Mouse (Mus musculus): ENCODE measurements around the gene Med8. TPM values are rescaled to one million over a fixed set of nuclear protein-coding genes. Genes with fewer than 3 reads are reported as not detected.

Med8 gene
- polyA plus RNA-seq, 1 experiment: 77.2 TPM

DNA sequence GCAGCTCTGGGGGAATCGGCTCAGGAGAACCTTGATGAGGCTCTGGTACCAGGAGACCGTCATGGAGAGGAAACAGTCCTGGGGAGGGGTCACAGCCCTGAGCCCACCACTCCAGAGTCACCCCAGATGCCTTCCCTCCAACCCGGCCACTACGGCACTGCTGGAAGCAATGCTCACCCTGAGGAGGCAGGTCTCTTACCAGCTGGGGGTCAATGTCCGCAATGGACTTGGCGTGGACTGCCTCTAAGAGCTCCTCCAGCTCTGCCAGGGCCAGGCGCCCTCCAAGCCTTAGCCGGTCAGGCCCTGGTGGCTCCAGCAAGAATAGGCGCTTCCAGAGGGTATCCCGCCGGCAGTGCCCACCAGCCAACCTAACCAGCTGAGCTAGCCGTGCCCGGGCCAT lies 44.5 kb upstream of the Med8 start:
- Histone ChIP-seq H3K4me3 (ENCODE audit: insufficient read depth, poor library complexity, severe bottlenecking) (no peak overlapping the region), H3K79me2 (ENCODE audit: control insufficient read depth, insufficient read depth) (no peaks in the 10 kb centered on the region), H3K79me3 (ENCODE audit: low read depth) (no peaks in the 10 kb centered on the region), H3K36me3 (ENCODE audit: control insufficient read depth, insufficient read depth) (peaks cover 31% of the 10 kb centered on the region), H3K27me3 (ENCODE audit: control insufficient read depth, insufficient read depth, insufficient read length) (no peaks in the 10 kb centered on the region), H3ac (ENCODE audit: control insufficient read depth, insufficient read length, low read depth) (no peak overlapping the region)
- TF ChIP-seq CEBPB (IDR thresholded peaks at IDR 0.05; ENCODE audit: low read depth) (no peak), MYOD1 (IDR thresholded peaks at IDR 0.05; ENCODE audit: control insufficient read depth, insufficient read length, low read depth) (no peak), FOSL1 (IDR thresholded peaks at IDR 0.05; ENCODE audit: insufficient read depth, low read length, poor library complexity, severe bottlenecking) (no peak)

DNA sequence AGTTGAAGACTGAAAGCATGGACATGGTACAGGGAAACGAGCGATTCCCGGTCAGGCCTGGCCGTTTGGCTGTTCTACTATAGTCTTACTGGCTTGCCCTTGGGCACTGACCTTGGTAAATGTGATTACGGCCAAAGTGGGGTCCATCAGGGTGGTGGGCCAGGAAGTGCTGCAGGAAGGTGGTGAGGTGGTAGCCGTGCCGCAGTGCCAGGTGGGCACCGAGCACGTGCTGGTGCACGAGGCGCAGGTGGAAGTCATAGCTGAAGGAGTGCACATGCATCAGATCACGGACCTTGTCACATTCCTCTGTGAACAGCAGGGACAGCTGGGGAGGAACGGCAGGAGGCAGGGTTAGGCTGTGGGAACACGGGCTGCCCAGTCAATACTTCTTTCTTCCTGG lies 43.1 kb upstream of the Med8 start:
- Histone ChIP-seq H3K79me3 (ENCODE audit: low read depth) (no peaks in the 10 kb centered on the region), H3ac (ENCODE audit: control insufficient read depth, insufficient read length, low read depth) (no peak overlapping the region), H3K79me2 (ENCODE audit: control insufficient read depth, insufficient read depth) (no peaks in the 10 kb centered on the region), H3K4me3 (ENCODE audit: insufficient read depth, poor library complexity, severe bottlenecking) (no peak overlapping the region), H3K27me3 (ENCODE audit: control insufficient read depth, insufficient read depth, insufficient read length) (no peaks in the 10 kb centered on the region), H3K36me3 (ENCODE audit: control insufficient read depth, insufficient read depth) (peaks cover 32% of the 10 kb centered on the region)
- TF ChIP-seq CEBPB (IDR thresholded peaks at IDR 0.05; ENCODE audit: low read depth) (no peak), CTCF (IDR thresholded peaks at IDR 0.05; ENCODE audit: control insufficient read depth, insufficient read depth, insufficient read length) (no peak), MYOD1 (IDR thresholded peaks at IDR 0.05; ENCODE audit: control insufficient read depth, insufficient read length, low read depth) (no peak), MAX (IDR thresholded peaks at IDR 0.05) (no peak), USF1 (IDR thresholded peaks at IDR 0.05; ENCODE audit: low read depth) (no peak), FOSL1 (IDR thresholded peaks at IDR 0.05; ENCODE audit: insufficient read depth, low read length, poor library complexity, severe bottlenecking) (no peak), MYOG (IDR thresholded peaks at IDR 0.05; ENCODE audit: control insufficient read depth, extremely low read depth, insufficient read length) (no peak)

DNA sequence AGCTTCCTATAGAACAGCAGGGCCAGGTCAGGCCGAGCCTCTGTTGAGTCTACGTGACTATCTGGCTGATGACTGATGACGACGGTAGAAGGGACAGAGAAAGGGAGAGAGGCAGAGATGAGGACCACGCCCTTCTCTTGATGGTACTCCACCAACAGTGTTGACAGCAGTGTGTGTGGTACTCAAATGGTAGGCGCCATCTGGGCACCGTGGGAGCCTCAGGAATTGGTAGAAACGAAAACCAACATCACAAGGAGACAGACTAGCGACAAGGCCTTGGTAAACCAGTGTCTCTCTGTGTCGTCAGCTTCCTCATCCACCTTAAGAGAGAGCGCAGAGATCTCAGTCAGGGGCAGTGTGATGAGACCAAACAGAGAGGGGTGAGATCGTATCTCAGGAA lies 41.6 kb upstream of the Med8 start:
- H3ac ChIP-seq (ENCODE audit: control insufficient read depth, insufficient read length, low read depth): no peak overlapping the region
- no peaks in the 10 kb centered on the region for H3K79me3 ChIP-seq (ENCODE audit: low read depth)
- TF ChIP-seq MYOG (IDR thresholded peaks at IDR 0.05; ENCODE audit: control insufficient read depth, extremely low read depth, insufficient read length) (no peak), CTCF (IDR thresholded peaks at IDR 0.05; ENCODE audit: control insufficient read depth, insufficient read depth, insufficient read length) (no peak), FOSL1 (IDR thresholded peaks at IDR 0.05; ENCODE audit: insufficient read depth, low read length, poor library complexity, severe bottlenecking) (no peak), MAX (IDR thresholded peaks at IDR 0.05) (no peak), MYOD1 (IDR thresholded peaks at IDR 0.05; ENCODE audit: control insufficient read depth, insufficient read length, low read depth) (no peak), USF1 (IDR thresholded peaks at IDR 0.05; ENCODE audit: low read depth) (no peak), CEBPB (IDR thresholded peaks at IDR 0.05; ENCODE audit: low read depth) (no peak)
- H3K79me2 ChIP-seq (ENCODE audit: control insufficient read depth, insufficient read depth): no peaks in the 10 kb centered on the region
- peaks cover 39% of the 10 kb centered on the region for H3K36me3 ChIP-seq (ENCODE audit: control insufficient read depth, insufficient read depth)
- no peak overlapping the region for H3K4me3 ChIP-seq (ENCODE audit: insufficient read depth, poor library complexity, severe bottlenecking)
- H3K27me3 ChIP-seq (ENCODE audit: control insufficient read depth, insufficient read depth, insufficient read length): no peaks in the 10 kb centered on the region

DNA sequence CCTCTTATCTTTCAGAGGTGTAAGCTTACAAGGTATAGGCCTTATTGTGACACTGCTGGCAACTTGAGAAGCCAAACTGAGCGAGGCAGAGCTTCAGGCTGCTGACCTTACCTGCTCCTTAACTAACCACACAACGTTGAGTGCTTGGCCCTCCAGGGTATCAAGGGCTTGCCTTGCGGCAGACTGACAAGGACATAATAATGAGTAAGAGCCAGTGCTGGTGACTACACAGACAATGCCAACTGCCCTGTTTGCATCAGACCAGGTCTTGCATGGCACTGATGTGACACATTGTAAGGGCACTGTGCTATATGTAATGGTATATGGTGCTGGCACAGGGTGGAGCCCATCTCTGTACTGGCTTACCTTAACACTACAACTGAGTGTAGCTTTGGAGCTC lies 40.5 kb upstream of the Med8 start:
- peaks cover 50% of the 10 kb centered on the region for H3K36me3 ChIP-seq (ENCODE audit: control insufficient read depth, insufficient read depth)
- no peak overlapping the region for H3K4me3 ChIP-seq (ENCODE audit: insufficient read depth, poor library complexity, severe bottlenecking)
- TF ChIP-seq CTCF (IDR thresholded peaks at IDR 0.05; ENCODE audit: control insufficient read depth, insufficient read depth, insufficient read length): no peak
- no peak for TF ChIP-seq USF1 (IDR thresholded peaks at IDR 0.05; ENCODE audit: low read depth)
- no peak for TF ChIP-seq CEBPB (IDR thresholded peaks at IDR 0.05; ENCODE audit: low read depth)
- TF ChIP-seq FOSL1 (IDR thresholded peaks at IDR 0.05; ENCODE audit: insufficient read depth, low read length, poor library complexity, severe bottlenecking): no peak
- no peaks in the 10 kb centered on the region for H3K27me3 ChIP-seq (ENCODE audit: control insufficient read depth, insufficient read depth, insufficient read length)
- no peaks in the 10 kb centered on the region for H3K79me3 ChIP-seq (ENCODE audit: low read depth)
- H3K79me2 ChIP-seq (ENCODE audit: control insufficient read depth, insufficient read depth): no peaks in the 10 kb centered on the region
- H3ac ChIP-seq (ENCODE audit: control insufficient read depth, insufficient read length, low read depth): no peak overlapping the region

DNA sequence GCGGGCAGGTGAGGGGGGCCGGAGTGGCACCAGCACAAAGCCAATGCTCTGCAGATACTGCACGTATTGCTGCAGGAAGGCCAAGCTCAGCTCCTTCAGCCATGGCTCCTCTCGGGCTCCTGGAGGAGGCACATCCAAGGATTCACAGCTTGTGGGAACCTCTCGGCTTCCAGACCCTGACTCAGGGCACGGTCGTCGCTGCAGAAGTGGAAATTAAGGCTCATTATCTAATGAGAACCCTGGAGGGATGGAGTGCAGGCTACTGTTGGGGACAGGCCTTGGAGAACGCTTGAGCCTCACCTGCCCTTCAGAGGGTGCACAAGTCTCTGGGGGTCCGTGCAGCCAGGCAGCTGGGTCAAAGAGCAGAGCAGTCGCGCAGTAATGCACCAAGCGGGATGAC lies 37.3 kb upstream of the Med8 start:
- TF ChIP-seq FOSL1 (IDR thresholded peaks at IDR 0.05; ENCODE audit: insufficient read depth, low read length, poor library complexity, severe bottlenecking): no peak
- no peak for TF ChIP-seq USF1 (IDR thresholded peaks at IDR 0.05; ENCODE audit: low read depth)
- TF ChIP-seq MYOD1 (IDR thresholded peaks at IDR 0.05; ENCODE audit: control insufficient read depth, insufficient read length, low read depth): no peak
- TF ChIP-seq CTCF (IDR thresholded peaks at IDR 0.05; ENCODE audit: control insufficient read depth, insufficient read depth, insufficient read length): no peak
- TF ChIP-seq CEBPB (IDR thresholded peaks at IDR 0.05; ENCODE audit: low read depth): no peak
- no peak for TF ChIP-seq MAX (IDR thresholded peaks at IDR 0.05)
- TF ChIP-seq MYOG (IDR thresholded peaks at IDR 0.05; ENCODE audit: control insufficient read depth, extremely low read depth, insufficient read length): no peak
- H3K27me3 ChIP-seq (ENCODE audit: control insufficient read depth, insufficient read depth, insufficient read length): no peaks in the 10 kb centered on the region
- H3K36me3 ChIP-seq (ENCODE audit: control insufficient read depth, insufficient read depth): peaks cover 60% of the 10 kb centered on the region
- no peaks in the 10 kb centered on the region for H3K79me2 ChIP-seq (ENCODE audit: control insufficient read depth, insufficient read depth)
- no peak overlapping the region for H3K4me3 ChIP-seq (ENCODE audit: insufficient read depth, poor library complexity, severe bottlenecking)
- H3ac ChIP-seq (ENCODE audit: control insufficient read depth, insufficient read length, low read depth): no peak overlapping the region
- no peaks in the 10 kb centered on the region for H3K79me3 ChIP-seq (ENCODE audit: low read depth)

DNA sequence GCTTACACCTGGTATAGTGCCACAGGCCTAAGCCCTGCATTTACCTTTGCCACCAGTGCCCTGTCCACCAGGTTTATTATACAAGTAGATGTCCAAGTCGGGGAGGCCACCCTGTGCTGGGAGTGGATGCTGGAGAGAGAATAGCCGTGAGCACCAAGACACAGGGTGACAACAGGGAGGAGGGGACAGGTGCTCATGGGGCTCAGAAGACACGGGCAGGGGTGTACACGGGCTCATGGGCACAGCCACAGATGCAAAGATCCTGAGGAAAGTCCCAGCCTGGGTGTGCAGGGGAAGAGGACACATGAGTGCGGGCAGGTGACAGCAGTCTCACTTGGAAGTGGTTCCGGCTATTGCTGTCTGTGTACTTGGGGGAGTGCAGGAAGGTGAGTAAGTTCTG lies 33.1 kb upstream of the Med8 start:
- H3K79me3 ChIP-seq (ENCODE audit: low read depth): no peaks in the 10 kb centered on the region
- no peak overlapping the region for H3ac ChIP-seq (ENCODE audit: control insufficient read depth, insufficient read length, low read depth)
- TF ChIP-seq MAX (IDR thresholded peaks at IDR 0.05): no peak
- no peak for TF ChIP-seq MYOD1 (IDR thresholded peaks at IDR 0.05; ENCODE audit: control insufficient read depth, insufficient read length, low read depth)
- no peak for TF ChIP-seq MYOG (IDR thresholded peaks at IDR 0.05; ENCODE audit: control insufficient read depth, extremely low read depth, insufficient read length)
- TF ChIP-seq CTCF (IDR thresholded peaks at IDR 0.05; ENCODE audit: control insufficient read depth, insufficient read depth, insufficient read length): no peak
- TF ChIP-seq USF1 (IDR thresholded peaks at IDR 0.05; ENCODE audit: low read depth): no peak
- no peak for TF ChIP-seq FOSL1 (IDR thresholded peaks at IDR 0.05; ENCODE audit: insufficient read depth, low read length, poor library complexity, severe bottlenecking)
- no peak for TF ChIP-seq CEBPB (IDR thresholded peaks at IDR 0.05; ENCODE audit: low read depth)
- H3K4me3 ChIP-seq (ENCODE audit: insufficient read depth, poor library complexity, severe bottlenecking): no peak overlapping the region
- H3K27me3 ChIP-seq (ENCODE audit: control insufficient read depth, insufficient read depth, insufficient read length): no peaks in the 10 kb centered on the region
- peaks cover 55% of the 10 kb centered on the region for H3K36me3 ChIP-seq (ENCODE audit: control insufficient read depth, insufficient read depth)
- no peaks in the 10 kb centered on the region for H3K79me2 ChIP-seq (ENCODE audit: control insufficient read depth, insufficient read depth)
